Mouse (Mus musculus) stomach, adult 2 months (tissue): ENCODE measurements around the gene Olfr1463. TPM values are rescaled to one million over a fixed set of nuclear protein-coding genes. Genes with fewer than 3 reads are reported as not detected.

Source experiments
- polyA plus RNA-seq: library from polyadenylated mRNA; depleted of rRNA; stranded (reverse); fragments of >200 nt; gene quantifications from 2 replicates; pipeline ENCODE4 v1.2.3, GENCODE M21; 2012; rRNA removed

Gene Olfr1463
- polyA plus RNA-seq = not detected in 2 replicates

GRCm38 (mm10) chr19:13231028-13231427 is at the start of gene Olfr1463:
Olfr1463 (plus strand) TSS chr19:13231328.

DNA sequence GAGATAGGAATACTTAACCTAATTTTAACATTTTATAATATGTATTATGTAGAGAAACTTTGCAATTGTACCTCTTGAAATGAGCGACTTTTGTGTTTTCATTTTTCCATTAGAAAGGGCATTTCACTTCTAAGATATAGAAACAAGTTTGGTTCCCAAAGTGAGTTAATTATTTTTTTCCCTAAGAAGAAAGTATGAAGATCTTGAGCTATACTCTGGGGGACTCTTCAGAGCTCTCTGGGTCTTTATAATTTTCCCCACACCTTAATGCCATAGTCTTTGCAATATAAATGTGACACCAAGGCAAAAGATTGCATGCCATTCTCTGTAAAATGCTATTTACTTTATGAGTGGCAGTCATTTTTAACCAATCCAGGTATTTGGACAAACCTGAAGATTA is 45.7 kb upstream of the Olfr1463 start, which contains the start of gene Olfr1462:
TSS of gene Olfr1462 (plus strand) at position 301 of the 400 bp plus-strand sequence.

Other genes starting within 250 kb of the Olfr1463 start
- gene Olfr1451, start 236.3 kb upstream of the Olfr1463 start, polyA plus RNA-seq = not detected in 2 replicates
- not detected in 2 replicates for gene Olfr1453, start 203.0 kb upstream of the Olfr1463 start, polyA plus RNA-seq
- gene Olfr1454, start 170.7 kb upstream of the Olfr1463 start, polyA plus RNA-seq = not detected in 2 replicates
- not detected in 2 replicates for gene Olfr1457, start 133.4 kb upstream of the Olfr1463 start, polyA plus RNA-seq
- not detected in 2 replicates for gene Olfr1458, start 124.6 kb upstream of the Olfr1463 start, polyA plus RNA-seq
- not detected in 2 replicates for gene Olfr1459, start 81.8 kb upstream of the Olfr1463 start, polyA plus RNA-seq
- not detected in 2 replicates for gene Olfr1461, start 68.3 kb upstream of the Olfr1463 start, polyA plus RNA-seq
- not detected in 2 replicates for gene Olfr1462, start 45.6 kb upstream of the Olfr1463 start, polyA plus RNA-seq
- gene Olfr1465, start 84.2 kb downstream of the Olfr1463 start, polyA plus RNA-seq = not detected in 2 replicates
- not detected in 2 replicates for gene Olfr1466, start 107.5 kb downstream of the Olfr1463 start, polyA plus RNA-seq
- gene Olfr1467, start 130.9 kb downstream of the Olfr1463 start, polyA plus RNA-seq = not detected in 2 replicates
- not detected in 2 replicates for gene Olfr1469, start 176.5 kb downstream of the Olfr1463 start, polyA plus RNA-seq
- gene Olfr1471, start 212.1 kb downstream of the Olfr1463 start, polyA plus RNA-seq = not detected in 2 replicates
- not detected in 2 replicates for gene Olfr1472, start 224.8 kb downstream of the Olfr1463 start, polyA plus RNA-seq
- gene Olfr1474, start 238.2 kb downstream of the Olfr1463 start, polyA plus RNA-seq = not detected in 2 replicates
- gene Olfr1475, start 248.9 kb downstream of the Olfr1463 start, polyA plus RNA-seq = not detected in 2 replicates